Mouse (Mus musculus) liver, embryonic 14.5 days (tissue): ENCODE data around the gene Kalrn.

Source experiments
- CTCF ChIP-seq: IDR thresholded peaks from 2 replicates; pipeline ENCODE4 v1.5.1; 2016; ENCODE audit warnings: antibody characterized with exemption, low read depth, control low read depth
- EP300 ChIP-seq: IDR thresholded peaks from 2 replicates; pipeline ENCODE4 v1.6.1; 2016; ENCODE audit warnings: antibody characterized with exemption, low read depth

DNA sequence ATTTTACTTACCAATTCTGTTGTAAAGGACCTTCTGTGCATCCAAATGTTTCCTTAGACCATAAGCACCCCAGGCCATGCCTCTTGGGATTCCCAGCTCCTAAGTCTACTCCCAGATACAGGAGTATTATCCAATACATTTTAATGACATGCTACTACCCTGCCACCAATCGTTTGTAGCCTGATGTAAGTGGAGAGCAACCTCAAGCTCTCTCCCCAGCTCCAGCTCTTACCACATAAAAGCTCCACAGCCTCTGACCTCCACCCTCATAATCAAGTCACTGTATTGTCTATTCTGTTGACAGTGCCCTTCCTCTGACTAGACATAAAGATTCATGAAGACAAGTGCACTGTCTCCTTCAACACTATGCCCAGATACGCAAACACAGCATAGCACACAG is 67.3 kb downstream of the Kalrn start:
- TF ChIP-seq CTCF (no peak), EP300 (no peak)
